Mouse (Mus musculus) hindbrain, embryonic 12.5 days (tissue): ENCODE results near the gene Gm21488. TPM values are rescaled to one million over a fixed set of nuclear protein-coding genes. Genes with fewer than 3 reads are reported as not detected.
"Not testable (repeated sequence)": the region's sequence is repeated elsewhere in the genome, so short reads cannot be mapped to it uniquely, and the experiment has no call there.

Source experiments
- ATAC-seq: fragments of 200-750 bp; cut with Nextera tagmentation; 2 replicates; pipeline ENCODE4 v1.8.0; 2017; ENCODE audit warnings: moderate TSS enrichment; ENCODE audit not compliant: low FRiP score
- H3K27ac ChIP-seq: fragments of 300-500 bp; sonication (generic); 2 replicates; pipeline ENCODE4 v1.5.1; 2016; ENCODE audit warnings: mild to moderate bottlenecking
- H3K27me3 ChIP-seq: fragments of 300-500 bp; sonication (generic); 2 replicates; pipeline ENCODE4 v1.6.1; 2016; ENCODE audit warnings: mild to moderate bottlenecking
- H3K36me3 ChIP-seq: fragments of 300-500 bp; sonication (generic); 2 replicates; pipeline ENCODE4 v1.6.1; 2016; ENCODE audit warnings: mild to moderate bottlenecking
- H3K4me1 ChIP-seq: fragments of 300-500 bp; sonication (generic); 2 replicates; pipeline ENCODE4 v1.6.1; 2016
- H3K4me2 ChIP-seq: fragments of 300-500 bp; sonication (generic); replicated peaks from 2 replicates; pipeline ENCODE4 v1.6.1; 2016; ENCODE audit warnings: mild to moderate bottlenecking
- H3K4me3 ChIP-seq: fragments of 300-500 bp; sonication (generic); 2 replicates; pipeline ENCODE4 v1.5.1; 2016; ENCODE audit warnings: mild to moderate bottlenecking
- H3K9ac ChIP-seq: fragments of 300-500 bp; sonication (generic); 2 replicates; pipeline ENCODE4 v1.6.1; 2016; ENCODE audit warnings: mild to moderate bottlenecking, moderate library complexity
- H3K9me3 ChIP-seq: fragments of 300-500 bp; sonication (generic); replicated peaks from 2 replicates; pipeline ENCODE4 v1.6.1; 2016; ENCODE audit warnings: mild to moderate bottlenecking
- WGBS: fragments of 180-500 bp; shearing (Covaris S2); methylation state at CpG from one replicate; pipeline ENCODE4 v1.1.7; 2016; 5-methylcytosine and 5-hydroxymethylcytosine counted together
- polyA plus RNA-seq: library from polyadenylated mRNA; unstranded; fragments of >200 nt; fragmentation: Nextera tagmentation; extraction: Ambion mirVana; gene quantifications from 2 replicates; pipeline ENCODE4 v1.2.1, GENCODE M21; 2016

Gm21488 gene
- not detected in 2 replicates for polyA plus RNA-seq

GRCm38 (mm10) chrY:27521820-27522219 is at the start of gene Gm21488:
Gm21488 (minus strand) TSS chrY:27521920.
- not testable (repeated sequence) for H3K36me3 ChIP-seq, H3K9ac ChIP-seq, H3K27me3 ChIP-seq, H3K9me3 ChIP-seq, H3K4me1 ChIP-seq, H3K4me2 ChIP-seq, ATAC-seq, H3K4me3 ChIP-seq, H3K27ac ChIP-seq
- WGBS: no CpG with 5 or more reads among the region's 5 CpGs
